Mouse (Mus musculus): ENCODE results near the gene Acad11.

DNA sequence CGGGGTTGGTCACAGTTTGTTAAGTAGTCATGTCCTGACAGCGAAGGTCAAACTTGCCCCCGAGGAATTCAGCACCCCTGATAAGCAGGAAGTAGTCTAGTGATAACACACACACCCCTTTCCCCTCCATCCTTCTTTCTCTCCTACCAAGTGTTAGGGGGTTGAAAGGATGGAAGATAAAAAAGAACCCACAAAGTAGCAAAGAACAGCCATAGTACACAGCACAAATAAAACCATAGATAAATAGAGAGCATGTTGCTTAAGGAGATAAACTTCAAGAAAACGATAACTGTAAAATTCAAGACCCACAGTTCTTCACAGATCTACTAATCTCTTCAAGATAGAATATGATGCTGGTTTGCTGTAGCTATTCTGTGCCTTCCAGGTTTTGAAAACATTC, 7.1 kb downstream of the Acad11 start:
- TF ChIP-seq POLR2A (IDR thresholded peaks at IDR 0.05; ENCODE audit: borderline replicate concordance, insufficient read depth, low read length) (no peak), CTCF (IDR thresholded peaks at IDR 0.05; ENCODE audit: borderline replicate concordance, insufficient read depth, low read depth, low read length) (no peak)

Measured in cerebellum, adult 2 months (tissue).